Mouse (Mus musculus): ENCODE data around the gene Acox1. TPM values are rescaled to one million over a fixed set of nuclear protein-coding genes. Genes with fewer than 3 reads are reported as not detected.

Acox1 gene
- polyA plus RNA-seq, 1 experiment from 2014 or later: 36.0 TPM

DNA sequence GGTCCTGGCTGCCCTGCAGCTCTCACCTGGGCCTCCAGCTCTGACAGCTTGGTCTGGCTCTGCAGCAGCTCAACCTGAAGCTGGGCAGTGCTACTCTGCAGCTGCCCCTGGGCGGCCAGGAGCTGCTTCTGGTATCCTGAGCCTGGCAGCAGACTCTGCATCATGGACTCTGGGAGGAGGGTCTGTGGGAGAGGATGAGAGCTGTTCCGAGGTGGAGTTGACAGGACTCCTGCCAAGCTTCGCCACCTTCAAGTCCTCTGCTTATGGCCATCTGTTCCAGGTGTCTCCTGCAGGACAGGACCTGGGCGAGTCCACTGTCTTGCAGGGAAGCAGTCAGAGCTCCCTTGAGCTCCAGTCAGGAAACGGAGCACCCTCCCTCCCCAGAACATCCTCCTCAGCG lies 49.5 kb downstream of the Acox1 start:
- H3K27ac ChIP-seq: no peak overlapping the region
- no peak for ATAC-seq (ENCODE audit: low FRiP score)
- H3K9me3 ChIP-seq: no peaks in the 10 kb centered on the region
- H3K4me1 ChIP-seq: no peaks in the 10 kb centered on the region
- H3K36me3 ChIP-seq (replicated peaks): peaks cover 100% of the 10 kb centered on the region
- WGBS: 89% methylated on average over 6 of the region's 6 CpGs
- no peak overlapping the region for H3K4me3 ChIP-seq (replicated peaks)
- no peaks in the 10 kb centered on the region for H3K27me3 ChIP-seq
- no peak overlapping the region for H3K4me2 ChIP-seq
- no peak overlapping the region for H3K9ac ChIP-seq

- ATAC-seq (ENCODE audit: low FRiP score): no peak
- Histone ChIP-seq H3K27ac (no peak overlapping the region), H3K36me3 (replicated peaks) (peaks cover 100% of the 10 kb centered on the region), H3K4me3 (replicated peaks) (no peak overlapping the region), H3K27me3 (no peaks in the 10 kb centered on the region), H3K4me1 (no peaks in the 10 kb centered on the region), H3K9ac (no peak overlapping the region), H3K4me2 (no peak overlapping the region), H3K9me3 (no peaks in the 10 kb centered on the region)
- WGBS: 72% methylated on average over 20 of the region's 20 CpGs
Observed at GRCm38 (mm10) chr11:116148761-116149221, 50.1 kb downstream of the Acox1 start.

DNA sequence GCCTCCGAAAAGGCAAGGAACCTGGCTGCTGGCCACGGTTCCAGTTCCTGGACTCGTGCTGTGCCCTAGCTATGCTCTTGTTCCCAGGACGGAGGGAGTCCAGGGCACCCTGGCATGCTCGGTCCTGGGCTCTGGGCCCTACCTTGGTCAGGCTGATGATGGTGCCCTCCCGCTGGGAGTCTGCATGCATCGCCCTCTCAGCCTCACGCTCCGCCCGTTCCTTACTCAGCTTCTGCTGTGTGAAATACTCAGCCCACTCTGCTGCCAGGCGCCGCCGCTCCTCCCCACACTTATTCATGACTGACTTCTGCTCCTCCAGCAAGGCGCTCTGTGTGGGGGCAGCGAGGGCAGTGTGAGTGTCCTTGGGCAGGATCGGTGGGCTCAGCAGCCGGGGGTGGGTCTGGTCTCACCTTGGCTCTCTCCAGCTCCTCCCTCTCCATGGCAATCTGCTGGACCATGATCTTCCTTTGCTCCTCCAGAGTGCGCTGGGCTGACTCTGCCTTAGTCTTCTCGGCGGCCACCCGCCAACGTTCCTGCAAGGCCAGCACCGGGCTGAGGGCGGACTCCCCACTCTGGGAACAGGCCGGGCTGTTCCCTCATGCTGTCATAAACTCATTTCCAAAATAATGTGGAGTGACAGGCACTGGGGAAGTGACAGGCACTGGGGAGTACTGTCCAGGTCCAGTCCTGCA lies 52.4 kb downstream of the Acox1 start:
- ATAC-seq (ENCODE audit: low FRiP score): no peak
- H3K9ac ChIP-seq: no peak overlapping the region
- no peak overlapping the region for H3K4me2 ChIP-seq
- peaks cover 100% of the 10 kb centered on the region for H3K36me3 ChIP-seq (replicated peaks)
- H3K27ac ChIP-seq: no peak overlapping the region
- WGBS: 80% methylated on average over 25 of the region's 25 CpGs
- no peaks in the 10 kb centered on the region for H3K4me1 ChIP-seq
- no peak overlapping the region for H3K4me3 ChIP-seq (replicated peaks)
- no peaks in the 10 kb centered on the region for H3K27me3 ChIP-seq
- H3K9me3 ChIP-seq: no peaks in the 10 kb centered on the region

DNA sequence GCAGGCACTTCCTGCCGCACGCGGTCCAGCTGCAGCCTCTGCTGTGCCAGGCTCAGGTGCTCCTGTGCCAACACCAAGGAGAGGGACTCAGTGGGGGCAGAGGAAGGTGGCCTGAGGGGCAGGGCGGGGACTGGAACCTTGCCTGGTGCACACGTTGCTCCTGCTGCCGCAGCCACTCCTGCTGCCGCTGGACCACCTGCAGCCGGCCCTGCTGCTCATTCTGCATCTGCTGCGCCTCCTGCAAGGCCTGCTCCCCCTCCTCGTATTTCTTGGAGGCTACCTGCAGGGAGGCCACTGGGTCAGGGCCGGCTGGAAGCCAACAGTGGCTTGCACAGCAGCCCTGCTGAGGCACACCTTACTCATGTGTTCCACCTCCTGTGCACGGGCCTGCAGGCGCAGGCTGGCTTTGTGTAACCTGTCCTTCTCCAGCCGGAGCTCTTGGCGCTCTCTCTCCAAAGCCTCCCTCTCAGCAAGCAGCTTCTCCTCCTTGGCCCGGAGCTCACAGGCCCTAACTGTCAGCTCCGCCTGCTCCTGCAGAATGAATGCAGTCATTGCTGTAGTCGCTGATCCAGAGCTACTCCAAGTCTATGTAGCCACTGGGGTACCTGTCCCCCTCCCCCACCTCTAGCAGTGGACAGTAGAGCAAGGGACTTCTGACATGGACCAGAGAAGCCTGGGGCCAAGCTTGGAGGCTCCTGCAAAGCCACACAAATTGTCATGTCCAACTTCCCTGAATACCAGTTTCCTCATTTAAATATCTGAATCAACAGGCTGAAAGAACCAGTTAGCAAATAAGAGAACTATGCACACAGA lies 53.2 kb downstream of the Acox1 start:
- ATAC-seq (ENCODE audit: low FRiP score): no peak
- no peak overlapping the region for H3K9ac ChIP-seq
- no peak overlapping the region for H3K4me2 ChIP-seq
- H3K4me3 ChIP-seq (replicated peaks): no peak overlapping the region
- no peaks in the 10 kb centered on the region for H3K4me1 ChIP-seq
- H3K36me3 ChIP-seq (replicated peaks): peaks cover 95% of the 10 kb centered on the region
- H3K9me3 ChIP-seq: no peaks in the 10 kb centered on the region
- H3K27ac ChIP-seq: no peak overlapping the region
- no peaks in the 10 kb centered on the region for H3K27me3 ChIP-seq
- WGBS: 58% methylated on average over 18 of the region's 18 CpGs

DNA sequence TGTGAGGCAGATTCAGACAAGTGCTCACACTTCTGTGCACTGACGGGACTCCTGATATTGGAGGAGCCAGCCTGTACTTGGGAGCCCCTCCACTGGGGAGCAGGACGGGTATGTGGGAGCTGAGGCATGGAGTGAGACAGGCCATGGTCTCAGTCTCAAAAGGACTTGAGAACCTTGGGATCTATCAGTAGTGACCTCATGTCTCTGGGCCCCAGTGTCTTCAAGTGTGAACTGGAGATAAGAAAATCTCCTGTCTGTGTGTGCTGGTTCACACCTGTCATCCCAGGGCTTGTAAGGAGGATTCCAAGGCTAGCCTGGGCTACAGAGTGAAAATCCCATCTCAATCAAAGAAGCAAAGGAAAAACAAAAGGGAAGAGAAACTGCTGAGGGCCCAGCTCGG lies 55.4 kb downstream of the Acox1 start:
- Histone ChIP-seq H3K4me1 (0 out of 2 replicates have a peak, but pooled peaks cover 6% of the 10 kb centered on the region), H3K9ac (no peak overlapping the region), H3K4me2 (no peak overlapping the region), H3K27me3 (no peaks in the 10 kb centered on the region), H3K36me3 (replicated peaks) (peaks cover 73% of the 10 kb centered on the region), H3K9me3 (no peaks in the 10 kb centered on the region), H3K27ac (no peak overlapping the region), H3K4me3 (replicated peaks) (no peak overlapping the region)
- ATAC-seq (ENCODE audit: low FRiP score): no peak
- WGBS: 90% methylated on average over 3 of the region's 3 CpGs

DNA sequence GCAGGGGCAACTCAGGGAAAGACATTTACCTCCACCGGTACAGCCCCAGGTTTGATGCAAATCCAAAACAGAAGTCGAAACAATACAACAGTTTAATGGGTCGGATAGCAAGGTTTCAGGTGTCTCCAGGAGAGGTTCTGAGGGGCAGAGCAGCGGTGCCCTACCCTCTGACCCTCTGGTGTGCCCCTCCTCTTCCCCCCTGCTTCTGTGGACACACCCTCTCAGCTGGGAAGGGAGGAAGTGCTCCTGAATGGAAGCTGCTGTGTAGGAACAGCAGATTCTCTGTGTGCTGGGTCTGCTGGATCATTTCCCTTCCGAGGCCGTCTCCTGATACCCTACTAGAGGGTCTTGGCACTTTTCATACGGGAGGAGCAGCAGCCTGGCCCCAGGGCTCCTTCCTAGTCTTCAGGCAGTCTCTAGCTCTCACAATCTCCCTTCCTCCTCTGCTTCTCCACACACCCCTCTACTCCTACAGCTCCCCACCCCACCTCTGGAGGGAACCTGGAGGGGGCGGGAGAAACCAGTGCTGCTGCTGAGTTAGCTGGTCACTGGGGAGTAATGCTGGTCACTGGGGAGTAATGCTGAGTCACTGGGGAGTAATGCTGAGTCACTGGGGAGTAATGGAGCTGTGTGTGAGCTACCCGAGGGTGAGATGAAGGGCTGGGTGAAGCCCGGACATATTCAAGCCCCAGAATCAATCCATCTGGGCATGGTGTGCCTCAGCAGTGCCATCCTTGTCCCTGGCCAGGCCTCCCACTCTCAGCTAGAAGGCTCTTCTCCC lies 56.4 kb downstream of the Acox1 start:
- Histone ChIP-seq H3K36me3 (replicated peaks) (peaks cover 62% of the 10 kb centered on the region), H3K4me1 (peaks cover 12% of the 10 kb centered on the region), H3K27ac (no peak overlapping the region), H3K9me3 (no peaks in the 10 kb centered on the region), H3K9ac (no peak overlapping the region), H3K4me2 (no peak overlapping the region), H3K27me3 (no peaks in the 10 kb centered on the region), H3K4me3 (replicated peaks) (no peak overlapping the region)
- WGBS: 76% methylated on average over 10 of the region's 10 CpGs
- ATAC-seq (ENCODE audit: low FRiP score): no peak

- Histone ChIP-seq H3K27me3 (no peaks in the 10 kb centered on the region), H3K4me1 (peaks cover 20% of the 10 kb centered on the region), H3K9ac (peak within 1 kb of the TSS; percentile 74), H3K36me3 (replicated peaks) (peaks cover 46% of the 10 kb centered on the region), H3K27ac (peak within 1 kb of the TSS; percentile 62), H3K4me2 (peak within 1 kb of the TSS; percentile 56), H3K4me3 (replicated peaks) (peak within 1 kb of the TSS; percentile 73), H3K9me3 (no peaks in the 10 kb centered on the region)
- under 1% methylated on average over 58 of the region's 60 CpGs for WGBS
- peak; percentile 95 for ATAC-seq (ENCODE audit: low FRiP score)
Observed at GRCm38 (mm10) chr11:116138468-116139138, 60.2 kb downstream of the Acox1 start, which contains the start of gene Mrpl38. Mrpl38 (minus strand) TSS chr11:116138868.

GRCm38 (mm10) chr11:116138096-116138467 lies 60.8 kb downstream of the Acox1 start:
- Histone ChIP-seq H3K4me2 (peak overlapping the region; percentile 56), H3K27me3 (no peaks in the 10 kb centered on the region), H3K4me1 (peaks cover 20% of the 10 kb centered on the region), H3K27ac (peak overlapping the region; percentile 62), H3K36me3 (replicated peaks) (peaks cover 46% of the 10 kb centered on the region), H3K4me3 (replicated peaks) (peak overlapping the region; percentile 73), H3K9ac (peak overlapping the region; percentile 74), H3K9me3 (no peaks in the 10 kb centered on the region)
- WGBS: 1% methylated on average over 20 of the region's 20 CpGs
- ATAC-seq (ENCODE audit: low FRiP score): 0 out of 2 replicates have a peak, but pooled peaks have one; percentile 5

- Histone ChIP-seq H3K4me1 (peaks cover 36% of the 10 kb centered on the region), H3K4me2 (no peak overlapping the region), H3K27ac (no peak overlapping the region), H3K4me3 (replicated peaks) (no peak overlapping the region), H3K36me3 (replicated peaks) (peaks cover 45% of the 10 kb centered on the region), H3K9me3 (no peaks in the 10 kb centered on the region), H3K9ac (no peak overlapping the region), H3K27me3 (0 out of 2 replicates have a peak, but pooled peaks cover 7% of the 10 kb centered on the region)
- 89% methylated on average over 10 of the region's 10 CpGs for WGBS
- no peak for ATAC-seq (ENCODE audit: low FRiP score)
Observed at GRCm38 (mm10) chr11:116134171-116134570, 64.7 kb downstream of the Acox1 start.

DNA sequence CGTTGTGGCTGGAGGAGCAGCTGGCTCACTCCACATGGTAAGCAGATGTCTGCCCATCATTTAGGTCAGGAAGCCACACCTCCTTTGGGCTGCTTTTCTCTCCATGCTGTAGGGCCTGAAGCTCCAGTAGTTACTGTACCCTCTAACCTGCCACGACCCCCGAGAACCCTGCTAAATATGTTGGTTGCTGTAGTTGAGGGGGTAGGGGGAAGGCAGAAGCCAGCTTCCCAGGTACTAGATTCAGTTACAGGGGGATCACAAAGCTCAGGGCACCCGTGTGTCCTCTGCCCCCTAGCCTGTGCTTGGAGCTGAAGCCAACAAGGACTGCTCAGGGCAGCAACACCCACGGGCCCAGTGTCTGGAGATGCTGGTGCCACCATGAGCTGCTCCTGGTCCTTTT lies 65.3 kb downstream of the Acox1 start:
- Histone ChIP-seq H3K9me3 (no peaks in the 10 kb centered on the region), H3K9ac (no peak overlapping the region), H3K27ac (no peak overlapping the region), H3K27me3 (0 out of 2 replicates have a peak, but pooled peaks cover 9% of the 10 kb centered on the region), H3K4me2 (no peak overlapping the region), H3K4me1 (peaks cover 33% of the 10 kb centered on the region), H3K36me3 (replicated peaks) (peaks cover 45% of the 10 kb centered on the region), H3K4me3 (replicated peaks) (no peak overlapping the region)
- WGBS: 86% methylated on average over 5 of the region's 5 CpGs
- ATAC-seq (ENCODE audit: low FRiP score): no peak

DNA sequence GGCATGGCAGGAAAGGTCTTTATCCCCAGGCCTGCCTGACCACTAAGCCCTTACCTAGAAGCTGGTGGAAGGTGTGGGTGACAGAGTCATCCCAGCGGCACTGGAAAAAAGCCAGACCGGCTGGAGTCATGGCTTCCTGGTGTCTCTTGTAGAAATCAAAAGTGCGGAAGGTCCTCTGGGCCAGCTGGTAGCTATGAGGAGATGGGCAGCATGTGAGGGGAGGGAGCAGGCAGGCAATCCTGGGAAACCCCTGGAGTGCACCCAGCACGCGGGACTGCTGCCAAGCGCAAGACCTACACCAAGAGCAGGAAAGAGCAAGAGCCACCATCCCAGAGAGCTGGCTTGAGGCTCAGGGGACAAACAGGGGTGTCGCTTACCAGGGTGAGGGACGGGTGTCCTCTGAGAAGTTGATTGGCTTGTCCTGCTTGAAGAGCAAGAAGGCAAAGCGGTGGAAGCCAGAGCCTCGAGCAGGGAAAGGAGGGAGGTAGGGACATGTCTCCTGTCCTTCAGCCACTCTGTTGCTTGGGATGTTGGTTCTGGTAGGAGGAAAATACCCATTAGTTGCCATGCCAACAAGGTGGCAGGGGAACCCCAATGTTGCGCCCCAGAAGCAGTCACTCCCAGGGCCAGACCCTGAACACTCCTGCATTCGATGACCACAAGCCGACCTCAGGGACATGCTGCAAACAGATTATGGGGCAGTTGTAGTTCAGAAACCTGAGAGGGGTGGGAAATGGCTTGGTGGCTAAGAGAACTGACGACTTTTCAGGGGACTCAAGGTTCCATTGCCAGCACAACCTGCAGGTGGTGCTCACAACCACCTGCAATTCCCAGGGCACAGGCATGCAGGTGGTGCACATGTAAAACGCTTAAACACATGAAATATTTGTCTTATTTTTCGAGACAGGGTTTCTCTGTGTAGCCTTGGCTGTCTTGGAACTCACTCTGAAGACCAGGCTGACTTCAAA lies 66.2 kb downstream of the Acox1 start:
- no peak for ATAC-seq (ENCODE audit: low FRiP score)
- H3K9ac ChIP-seq: no peak overlapping the region
- WGBS: 89% methylated on average over 16 of the region's 16 CpGs
- H3K36me3 ChIP-seq (replicated peaks): peaks cover 45% of the 10 kb centered on the region
- H3K27ac ChIP-seq: no peak overlapping the region
- H3K4me3 ChIP-seq (replicated peaks): no peak overlapping the region
- no peak overlapping the region for H3K4me2 ChIP-seq
- H3K27me3 ChIP-seq: 0 out of 2 replicates have a peak, but pooled peaks cover 9% of the 10 kb centered on the region
- H3K4me1 ChIP-seq: peaks cover 35% of the 10 kb centered on the region
- no peaks in the 10 kb centered on the region for H3K9me3 ChIP-seq
